Mouse (Mus musculus) forebrain, postnatal 0 days (tissue): Measurements from ENCODE around the gene Acp2. TPM values are rescaled to one million over a fixed set of nuclear protein-coding genes. Genes with fewer than 3 reads are reported as not detected.
A peak's percentile ranks its signal among the peaks of the same experiment; 100 is the strongest.

Experiments
- ATAC-seq: fragments of 200-750 bp; cut with Nextera tagmentation; 2 replicates; pipeline ENCODE4 v1.8.0; 2017; ENCODE audit warnings: mild to moderate bottlenecking, moderate library complexity
- DNase-seq: peaks from one replicate; pipeline ENCODE4 v3.0.0-alpha.2; 2015
- H3K27ac ChIP-seq: fragments of 300-500 bp; sonication (generic); 2 replicates; pipeline ENCODE4 v1.5.1; 2014; ENCODE audit warnings: low read depth, mild to moderate bottlenecking, antibody characterized with exemption, low read length, moderate library complexity, mixed read lengths
- H3K27me3 ChIP-seq: fragments of 300-500 bp; sonication (generic); 2 replicates; pipeline ENCODE4 v1.6.1; 2014; ENCODE audit warnings: mild to moderate bottlenecking, low read length, mixed read lengths; ENCODE audit not compliant: insufficient read depth
- H3K36me3 ChIP-seq: fragments of 300-500 bp; sonication (generic); 2 replicates; pipeline ENCODE4 v1.6.1; 2014; ENCODE audit warnings: mild to moderate bottlenecking, moderate library complexity; ENCODE audit not compliant: insufficient read depth
- H3K4me1 ChIP-seq: fragments of 300-500 bp; sonication (generic); 2 replicates; pipeline ENCODE4 v1.6.1; 2014; ENCODE audit warnings: antibody characterized with exemption; ENCODE audit not compliant: insufficient read depth
- H3K4me2 ChIP-seq: fragments of 300-500 bp; sonication (generic); 2 replicates; pipeline ENCODE4 v1.6.1; 2014; ENCODE audit warnings: low read depth, mild to moderate bottlenecking, moderate library complexity
- H3K4me3 ChIP-seq: fragments of 300-500 bp; sonication (generic); 2 replicates; pipeline ENCODE4 v1.5.1; 2014; ENCODE audit warnings: low read depth, low read length, mixed read lengths
- H3K9ac ChIP-seq: fragments of 300-500 bp; sonication (generic); 2 replicates; pipeline ENCODE4 v1.6.1; 2014; ENCODE audit warnings: mild to moderate bottlenecking
- H3K9me3 ChIP-seq: fragments of 300-500 bp; sonication (generic); 2 replicates; pipeline ENCODE4 v1.6.1; 2016; ENCODE audit warnings: low read length
- CTCF ChIP-seq: sonication (generic); IDR thresholded peaks from 2 replicates; pipeline ENCODE4 v1.5.1; 2016; ENCODE audit warnings: antibody characterized with exemption, control low read depth, low read depth
- WGBS: fragments of 180-500 bp; shearing (Covaris S2); extraction: QIAGEN DNeasy Blood & Tissue Kit; methylation state at CpG from one replicate; pipeline ENCODE4 v1.1.7; 2014; 5-methylcytosine and 5-hydroxymethylcytosine counted together
- polyA plus RNA-seq: library from polyadenylated mRNA; unstranded; fragments of >200 nt; fragmentation: Nextera tagmentation; extraction: Ambion mirVana; gene quantifications from 2 replicates; pipeline ENCODE4 v1.2.1, GENCODE M21; 2015
- total RNA-seq: library from RNA; depleted of rRNA; stranded (reverse); fragments of >200 nt; gene quantifications from 2 replicates; pipeline ENCODE4 v1.2.3, GENCODE M21; 2014

Gene Acp2
- total and polyA plus RNA-seq, 2 experiments from 2014 or later, result 32.2 to 39.4 TPM

- ATAC-seq (peak; percentile 89), DNase-seq (peak; percentile 60)
- Histone ChIP-seq H3K27ac (no peak overlapping the region), H3K4me3 (peak overlapping the region; percentile 24), H3K36me3 (no peaks in the 10 kb centered on the region), H3K9ac (peak overlapping the region; percentile 41; the same call in 1 of the 2 replicates), H3K27me3 (no peaks in the 10 kb centered on the region), H3K4me1 (no peaks in the 10 kb centered on the region), H3K9me3 (no peaks in the 10 kb centered on the region), H3K4me2 (peak overlapping the region; percentile 52)
- peak; percentile 79 for TF ChIP-seq CTCF
- WGBS, result under 1% methylated on average over 26 of the region's 27 CpGs
Measured at GRCm38 (mm10) chr2:91194624-91195332, 7.9 kb upstream of the Acp2 start.

- DNase-seq, result no peak
- Histone ChIP-seq H3K9me3 (no peaks in the 10 kb centered on the region), H3K4me1 (no peaks in the 10 kb centered on the region; the same call in 1 of the 2 replicates), H3K4me3 (no peak overlapping the region), H3K27me3 (no peaks in the 10 kb centered on the region), H3K4me2 (no peak overlapping the region), H3K36me3 (no peaks in the 10 kb centered on the region), H3K9ac (no peak overlapping the region), H3K27ac (no peak overlapping the region)
- WGBS, result 73% methylated on average over 3 of the region's 3 CpGs
- no peak for ATAC-seq
- no peak for TF ChIP-seq CTCF
Measured at GRCm38 (mm10) chr2:91196577-91197001, 6.1 kb upstream of the Acp2 start.

GRCm38 (mm10) chr2:91198888-91199287, 3.8 kb upstream of the Acp2 start:
- H3K4me3 ChIP-seq, result no peak overlapping the region
- WGBS, result 84% methylated on average over 3 of the region's 3 CpGs
- no peak for DNase-seq
- H3K4me1 ChIP-seq, result peaks cover 11% of the 10 kb centered on the region
- H3K9me3 ChIP-seq, result no peaks in the 10 kb centered on the region
- H3K27ac ChIP-seq, result no peak overlapping the region
- H3K9ac ChIP-seq, result no peak overlapping the region
- no peaks in the 10 kb centered on the region for H3K27me3 ChIP-seq
- no peak for ATAC-seq
- H3K36me3 ChIP-seq, result no peaks in the 10 kb centered on the region
- TF ChIP-seq CTCF, result no peak
- no peak overlapping the region for H3K4me2 ChIP-seq

- Histone ChIP-seq H3K36me3 (peaks cover 28% of the 10 kb centered on the region), H3K27me3 (no peaks in the 10 kb centered on the region), H3K4me2 (peak overlapping the region; percentile 66), H3K4me3 (peak overlapping the region; percentile 59), H3K9ac (peak overlapping the region; percentile 74), H3K9me3 (no peaks in the 10 kb centered on the region), H3K4me1 (peaks cover 15% of the 10 kb centered on the region), H3K27ac (peak overlapping the region; percentile 86)
- DNase-seq, result no peak
- no peak for TF ChIP-seq CTCF
- peak; percentile 60; the same call in 1 of the 2 replicates for ATAC-seq
- WGBS, result 15% methylated on average over 20 of the region's 20 CpGs
Measured at GRCm38 (mm10) chr2:91202972-91203656, 429 bp downstream of the Acp2 start.

GRCm38 (mm10) chr2:91206254-91206775, 3.6 kb downstream of the Acp2 start:
- ATAC-seq (no peak), DNase-seq (no peak)
- Histone ChIP-seq H3K4me1 (peaks cover 15% of the 10 kb centered on the region), H3K4me2 (no peak overlapping the region), H3K27me3 (no peaks in the 10 kb centered on the region), H3K4me3 (no peak overlapping the region), H3K36me3 (peaks cover 55% of the 10 kb centered on the region), H3K27ac (no peak overlapping the region), H3K9ac (no peak overlapping the region), H3K9me3 (no peaks in the 10 kb centered on the region)
- TF ChIP-seq CTCF, result no peak
- 94% methylated on average over 9 of the region's 9 CpGs for WGBS

- Histone ChIP-seq H3K4me2 (no peak overlapping the region), H3K36me3 (peaks cover 55% of the 10 kb centered on the region), H3K4me1 (no peaks in the 10 kb centered on the region), H3K9ac (no peak overlapping the region), H3K27ac (no peak overlapping the region), H3K4me3 (no peak overlapping the region), H3K9me3 (no peaks in the 10 kb centered on the region), H3K27me3 (no peaks in the 10 kb centered on the region)
- no peak for TF ChIP-seq CTCF
- DNase-seq (no peak), ATAC-seq (no peak)
Measured at GRCm38 (mm10) chr2:91213311-91213710, 10.6 kb downstream of the Acp2 start.

- 46% methylated on average over 4 of the region's 4 CpGs for WGBS
- no peaks in the 10 kb centered on the region for H3K9me3 ChIP-seq
- peaks cover 23% of the 10 kb centered on the region for H3K36me3 ChIP-seq
- H3K27ac ChIP-seq, result no peak overlapping the region
- no peak overlapping the region for H3K9ac ChIP-seq
- H3K4me2 ChIP-seq, result no peak overlapping the region
- no peaks in the 10 kb centered on the region for H3K27me3 ChIP-seq
- no peak for TF ChIP-seq CTCF
- no peaks in the 10 kb centered on the region for H3K4me1 ChIP-seq
- H3K4me3 ChIP-seq, result no peak overlapping the region
- DNase-seq, result peak; percentile 31
- no peak for ATAC-seq
Measured at GRCm38 (mm10) chr2:91217032-91217431, 14.3 kb downstream of the Acp2 start.
